In the genomic region with DNA sequence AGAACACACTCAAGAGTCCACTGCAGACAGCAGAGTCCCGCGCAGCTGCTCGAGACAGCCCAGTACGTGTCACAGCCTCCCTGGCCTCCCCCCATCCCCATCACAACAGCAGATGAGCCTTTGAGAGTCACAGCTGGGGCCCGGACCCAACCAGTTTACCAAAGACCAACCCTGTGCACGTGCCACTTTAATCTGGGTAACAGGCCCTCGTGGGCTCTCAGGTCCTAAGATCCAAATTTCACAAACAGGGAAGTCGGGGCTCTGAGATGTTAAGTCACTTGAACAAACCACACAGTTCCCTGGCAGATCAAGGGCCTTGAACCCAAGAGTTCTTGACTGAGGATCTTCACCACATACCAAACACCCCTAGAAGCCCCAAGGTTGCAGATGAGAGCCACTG, we compare ENCODE assay signal across 13 mouse cellular contexts. TPM values are rescaled to one million over a fixed set of nuclear protein-coding genes. Genes with fewer than 3 reads are reported as not detected.
DNase-seq lines count a peak whose midpoint lies in the region; ATAC-seq lines count a peak whose summit lies in the region.
"Had no signal": no experiment of that assay in that cellular context is flagged by ENCODE, and none has a peak within 500 bp of the region (broad histone marks: within the 10 kb centered on the region; RNA-seq: fewer than 3 reads in every experiment).

No protein-coding gene starts in this region.

- no peak for ATAC-seq in forebrain, embryonic 11.5 days (replicated peaks; ENCODE audit: low FRiP score)
- no peak for ATAC-seq in kidney, embryonic 14.5 days (ENCODE audit: low FRiP score, low TSS enrichment)
- no peak for ATAC-seq in hindbrain, embryonic 12.5 days (ENCODE audit: low FRiP score)
- ATAC-seq in megakaryocyte progenitor cell, adult 5-6 weeks (replicated peaks; ENCODE audit: poor library complexity) = 0 out of 2 replicates have a peak, but pooled peaks have one; percentile 10
- ATAC-seq: inflammation-experienced regulatory T-cells, adult 6 months had no signal

- H3K4me2 ChIP-seq in forebrain, embryonic 11.5 days (ENCODE audit: low read depth, low read length, severe bottlenecking) = no peak overlapping the region
- no peak overlapping the region for H3K4me2 ChIP-seq in kidney, embryonic 14.5 days (replicated peaks; ENCODE audit: low read depth, low read length)
- H3K4me2 ChIP-seq in hindbrain, embryonic 12.5 days (replicated peaks) = no peak overlapping the region
- H3K4me2 ChIP-seq: liver, embryonic 11.5 days had no signal

- H3K27ac ChIP-seq in forebrain, embryonic 10.5 days = peak overlapping the region; percentile 53
- H3K27ac ChIP-seq in forebrain, embryonic 11.5 days (ENCODE audit: low read depth, low read length) = no peak overlapping the region
- H3K27ac ChIP-seq in kidney, embryonic 14.5 days (ENCODE audit: low read depth, low read length) = peak overlapping the region; percentile 47; the same call in 1 of the 2 replicates
- peak overlapping the region; percentile 44; the same call in 1 of the 2 replicates for H3K27ac ChIP-seq in hindbrain, embryonic 12.5 days

- peaks cover 17% of the 10 kb centered on the region for H3K4me1 ChIP-seq in forebrain, embryonic 10.5 days
- no peaks in the 10 kb centered on the region for H3K4me1 ChIP-seq in forebrain, embryonic 11.5 days (replicated peaks; ENCODE audit: control insufficient read depth, insufficient read depth, low read length)
- peaks cover 16% of the 10 kb centered on the region for H3K4me1 ChIP-seq in kidney, embryonic 14.5 days (ENCODE audit: control insufficient read depth, insufficient read depth, low read length)
- H3K4me1 ChIP-seq in hindbrain, embryonic 12.5 days = peaks cover 15% of the 10 kb centered on the region; the same call in 1 of the 2 replicates

- H3K36me3 ChIP-seq in forebrain, embryonic 10.5 days (replicated peaks) = no peaks in the 10 kb centered on the region
- H3K36me3 ChIP-seq in forebrain, embryonic 11.5 days (ENCODE audit: control insufficient read depth, insufficient read depth, low read length) = no peaks in the 10 kb centered on the region
- H3K36me3 ChIP-seq in kidney, embryonic 14.5 days (ENCODE audit: control insufficient read depth, insufficient read depth, low read length) = no peaks in the 10 kb centered on the region
- no peaks in the 10 kb centered on the region for H3K36me3 ChIP-seq in hindbrain, embryonic 12.5 days

- no peak overlapping the region for H3K4me3 ChIP-seq in forebrain, embryonic 10.5 days
- no peak overlapping the region for H3K4me3 ChIP-seq in forebrain, embryonic 11.5 days (ENCODE audit: low read depth, low read length)
- no peak overlapping the region for H3K4me3 ChIP-seq in kidney, embryonic 14.5 days (ENCODE audit: low read length)
- no peak overlapping the region for H3K4me3 ChIP-seq in hindbrain, embryonic 12.5 days

- no peaks in the 10 kb centered on the region for H3K9me3 ChIP-seq in forebrain, embryonic 10.5 days
- no peaks in the 10 kb centered on the region for H3K9me3 ChIP-seq in forebrain, embryonic 11.5 days (ENCODE audit: control insufficient read depth, low read length)
- H3K9me3 ChIP-seq in kidney, embryonic 14.5 days (ENCODE audit: control insufficient read depth, low read length) = no peaks in the 10 kb centered on the region
- H3K9me3 ChIP-seq in hindbrain, embryonic 12.5 days (replicated peaks) = no peaks in the 10 kb centered on the region

- no peaks in the 10 kb centered on the region for H3K27me3 ChIP-seq in forebrain, embryonic 10.5 days (ENCODE audit: poor library complexity, severe bottlenecking)
- no peaks in the 10 kb centered on the region for H3K27me3 ChIP-seq in forebrain, embryonic 11.5 days (ENCODE audit: control insufficient read depth, insufficient read depth, low read length)
- H3K27me3 ChIP-seq in kidney, embryonic 14.5 days (ENCODE audit: control insufficient read depth, insufficient read depth, low read length) = no peaks in the 10 kb centered on the region
- no peaks in the 10 kb centered on the region for H3K27me3 ChIP-seq in hindbrain, embryonic 12.5 days

- no peak for DNase-seq in forebrain, embryonic 10.5 days (ENCODE audit: extremely low spot score, low spot score)
- no peak for DNase-seq in forebrain, embryonic 11.5 days (ENCODE audit: low spot score)
- DNase-seq in kidney, postnatal 4 days = no peak
- DNase-seq in urinary bladder, postnatal 25 days (ENCODE audit: low spot score) = no peak
- DNase-seq in cerebellum, postnatal 4 days (ENCODE audit: low spot score in 2 of 2) = no peak
- DNase-seq: cerebellum, postnatal 14 days; thymus, adult 2 months had no signal

- 80% methylated on average over 8 of the region's 8 CpGs for WGBS in forebrain, embryonic 10.5 days
- 82% methylated on average over 8 of the region's 8 CpGs for WGBS in forebrain, embryonic 11.5 days
- WGBS in kidney, embryonic 14.5 days = 76% methylated on average over 8 of the region's 8 CpGs
- WGBS in hindbrain, embryonic 12.5 days = 64% methylated on average over 8 of the region's 8 CpGs

- H3K9ac ChIP-seq in forebrain, embryonic 11.5 days (ENCODE audit: low read length) = no peak overlapping the region
- no peak overlapping the region for H3K9ac ChIP-seq in kidney, embryonic 14.5 days (ENCODE audit: low read depth, low read length)
- H3K9ac ChIP-seq in hindbrain, embryonic 12.5 days = no peak overlapping the region

RNA-seq across cellular contexts. Expression of gene Slc7a5, which starts 14.1 kb away (rescaled TPM):
- 27.4 and 30.5 TPM in 2 replicates for polyA plus RNA-seq in forebrain, embryonic 10.5 days (2016; fragmentation: Nextera tagmentation; extraction: Ambion mirVana)
- polyA plus RNA-seq in forebrain, embryonic 11.5 days (2014; fragmentation: Nextera tagmentation; extraction: Ambion mirVana) = 37.1 and 43.0 TPM in 2 replicates
- polyA plus RNA-seq in kidney, embryonic 14.5 days (2014; fragmentation: Nextera tagmentation; extraction: Ambion mirVana) = 16.8 and 25.9 TPM in 2 replicates
- 29.4 and 33.2 TPM in 2 replicates for polyA plus RNA-seq in hindbrain, embryonic 12.5 days (2016; fragmentation: Nextera tagmentation; extraction: Ambion mirVana)
- total RNA-seq in megakaryocyte progenitor cell, adult 5-6 weeks (2015) = 46.4 and 57.5 TPM in 2 replicates
- total RNA-seq in megakaryocyte progenitor cell, adult 5-6 weeks (2017) = 25.8 and 31.7 TPM in 2 replicates

RNA-seq across cellular contexts. Expression of gene Car5a, which starts 23.1 kb away (rescaled TPM):
- not detected in 2 replicates for polyA plus RNA-seq in forebrain, embryonic 10.5 days (2016; fragmentation: Nextera tagmentation; extraction: Ambion mirVana)
- not detected in 2 replicates for polyA plus RNA-seq in forebrain, embryonic 11.5 days (2014; fragmentation: Nextera tagmentation; extraction: Ambion mirVana)
- polyA plus RNA-seq in kidney, embryonic 14.5 days (2014; fragmentation: Nextera tagmentation; extraction: Ambion mirVana) = not detected in 2 replicates
- polyA plus RNA-seq in hindbrain, embryonic 12.5 days (2016; fragmentation: Nextera tagmentation; extraction: Ambion mirVana) = 0.18 TPM in 1 of 2 replicates, not detected in the other
- not detected in 2 replicates for total RNA-seq in megakaryocyte progenitor cell, adult 5-6 weeks (2015)
- total RNA-seq in megakaryocyte progenitor cell, adult 5-6 weeks (2017) = not detected in 2 replicates
- total RNA-seq: megakaryocyte-erythroid progenitor cell, adult 5-6 weeks had no signal
- polyA plus RNA-seq: inflammation-experienced regulatory T-cells, adult 6 months; thymus, adult 2 months had no signal

RNA-seq across cellular contexts. Expression of gene Banp, which starts 28.0 kb away (rescaled TPM):
- 44.1 and 56.4 TPM in 2 replicates for polyA plus RNA-seq in forebrain, embryonic 10.5 days (2016; fragmentation: Nextera tagmentation; extraction: Ambion mirVana)
- polyA plus RNA-seq in forebrain, embryonic 11.5 days (2014; fragmentation: Nextera tagmentation; extraction: Ambion mirVana) = 53.1 and 60.9 TPM in 2 replicates
- 39.2 and 39.5 TPM in 2 replicates for polyA plus RNA-seq in kidney, embryonic 14.5 days (2014; fragmentation: Nextera tagmentation; extraction: Ambion mirVana)
- polyA plus RNA-seq in hindbrain, embryonic 12.5 days (2016; fragmentation: Nextera tagmentation; extraction: Ambion mirVana) = 48.3 and 57.3 TPM in 2 replicates
- total RNA-seq in megakaryocyte progenitor cell, adult 5-6 weeks (2015) = 7.5 and 9.0 TPM in 2 replicates
- total RNA-seq in megakaryocyte progenitor cell, adult 5-6 weeks (2017) = 21.8 and 41.2 TPM in 2 replicates
